Mouse (Mus musculus) spleen, adult 2 months (tissue): ENCODE measurements around the gene Olfr1410.

Experiments used
- CTCF ChIP-seq: fragments of 200-500 bp; IDR thresholded peaks from 2 replicates; pipeline ENCODE4 v1.5.1; 2011; ENCODE audit warnings: mild to moderate bottlenecking, inconsistent platforms; ENCODE audit not compliant: insufficient read depth, insufficient read length, insufficient replicate concordance; ENCODE audit errors: extremely low read depth
- POLR2A ChIP-seq: fragments of 200-500 bp; IDR thresholded peaks from 2 replicates; pipeline ENCODE4 v1.6.1; 2011; ENCODE audit warnings: low read depth, low read length, inconsistent platforms

DNA sequence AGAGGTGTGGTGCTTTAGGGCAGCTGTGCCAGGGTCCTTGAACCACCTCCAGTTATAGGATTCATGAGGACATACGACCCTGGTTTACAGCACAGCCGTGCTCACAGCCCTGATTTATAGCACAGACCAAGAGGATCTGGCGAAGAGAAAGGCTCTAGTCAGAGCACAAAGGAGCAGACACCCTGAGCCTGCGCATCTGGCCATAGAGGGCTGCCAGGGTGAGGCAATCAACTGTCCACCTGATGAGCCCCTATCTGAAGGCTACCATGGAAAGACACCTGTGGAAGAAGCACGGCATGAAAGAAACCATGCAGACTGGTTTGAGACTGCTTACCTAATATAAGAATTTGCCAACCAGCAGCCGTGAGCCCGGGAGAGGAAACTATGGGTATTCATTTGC is 41.0 kb downstream of the Olfr1410 start:
- TF ChIP-seq CTCF (no peak), POLR2A (no peak)
